Mouse (Mus musculus): ENCODE results near the gene Ptprd. TPM values are rescaled to one million over a fixed set of nuclear protein-coding genes. Genes with fewer than 3 reads are reported as not detected.

Gene Ptprd
- total and polyA plus RNA-seq, 3 experiments: not detected

DNA sequence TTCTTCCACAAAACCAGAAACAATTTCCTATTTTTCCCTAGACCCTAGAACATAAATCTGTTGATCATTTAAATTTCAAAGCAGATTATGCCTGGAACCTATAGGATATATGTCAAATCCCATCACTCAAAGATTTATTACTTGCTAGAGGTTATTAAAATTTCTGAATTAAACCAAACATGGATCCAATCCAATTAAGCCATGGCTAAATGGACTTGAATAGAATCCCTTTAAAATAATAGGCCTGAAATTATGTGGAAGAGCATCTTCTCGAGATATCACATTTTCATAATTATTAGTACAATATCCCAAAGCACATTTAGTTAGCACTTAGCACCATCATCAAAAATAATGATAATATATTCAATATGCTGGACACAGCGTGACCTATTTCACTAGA, 1792.1 kb downstream of the Ptprd start:
- Histone ChIP-seq H3K9ac (ENCODE audit: control insufficient read depth, low read depth, low read length, poor library complexity, severe bottlenecking) (no peak overlapping the region), H3K27me3 (ENCODE audit: control insufficient read depth in 1 of 2, insufficient read depth in 2 of 2, low read length in 2 of 2) (no peaks in the 10 kb centered on the region), H3K79me2 (ENCODE audit: control insufficient read depth, insufficient read depth, low read length, poor library complexity) (no peaks in the 10 kb centered on the region), H3K9me3 (replicated peaks; ENCODE audit: insufficient read depth, low read length) (no peaks in the 10 kb centered on the region), H3K27ac (ENCODE audit: control insufficient read depth, low read depth, low read length) (no peak overlapping the region), H3K36me3 (ENCODE audit: control insufficient read depth in 1 of 2, insufficient read depth in 2 of 2, low read length in 2 of 2) (no peaks in the 10 kb centered on the region), H3K4me3 (ENCODE audit: control insufficient read depth in 1 of 2, insufficient read depth in 1 of 2, low read depth in 2 of 2, low read length in 2 of 2) (no peak overlapping the region), H3K4me1 (ENCODE audit: control insufficient read depth in 1 of 2, insufficient read depth in 2 of 2, low read length in 2 of 2) (no peaks in the 10 kb centered on the region)
- TF ChIP-seq ZC3H11A (IDR thresholded peaks at IDR 0.05; ENCODE audit: low read depth, low read length) (no peak), UBTF (IDR thresholded peaks at IDR 0.05; ENCODE audit: borderline replicate concordance, insufficient read depth, low read depth, low read length) (no peak), E2F4 (IDR thresholded peaks at IDR 0.05; ENCODE audit: borderline replicate concordance, low read depth, low read length) (no peak), KAT2A (conservative IDR thresholded peaks at IDR 0.05; ENCODE audit: low read depth, low read length) (no peak), CHD2 (IDR thresholded peaks at IDR 0.05; ENCODE audit: low read length) (no peak)
- no peak for DNase-seq (ENCODE audit: low read depth, low spot score)

DNA sequence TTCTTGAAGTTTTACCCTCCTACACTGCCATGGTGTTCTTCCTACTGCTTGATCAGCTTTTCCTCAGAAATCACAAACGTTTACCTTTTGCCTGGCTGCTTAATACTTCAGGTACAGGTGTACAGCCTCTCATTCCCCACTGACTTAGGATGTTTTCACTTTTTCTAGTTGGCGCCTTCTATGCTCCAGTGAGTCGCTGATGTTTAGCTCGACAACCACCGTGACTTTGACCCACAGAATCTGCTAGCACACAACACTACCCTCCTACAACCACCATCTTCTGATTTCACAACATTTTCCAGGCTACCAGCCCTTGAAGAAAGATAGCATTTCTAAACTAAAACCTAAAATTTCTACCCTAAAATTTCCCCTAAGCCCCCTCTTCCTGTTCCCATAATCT, 1794.1 kb downstream of the Ptprd start:
- no peaks in the 10 kb centered on the region for H3K9me3 ChIP-seq (replicated peaks; ENCODE audit: insufficient read depth, low read length)
- H3K79me2 ChIP-seq (ENCODE audit: control insufficient read depth, insufficient read depth, low read length, poor library complexity): no peaks in the 10 kb centered on the region
- no peak overlapping the region for H3K27ac ChIP-seq (ENCODE audit: control insufficient read depth, low read depth, low read length)
- H3K27me3 ChIP-seq (ENCODE audit: control insufficient read depth in 1 of 2, insufficient read depth in 2 of 2, low read length in 2 of 2): no peaks in the 10 kb centered on the region
- H3K4me3 ChIP-seq (ENCODE audit: control insufficient read depth in 1 of 2, insufficient read depth in 1 of 2, low read depth in 2 of 2, low read length in 2 of 2): no peak overlapping the region
- no peak overlapping the region for H3K9ac ChIP-seq (ENCODE audit: control insufficient read depth, low read depth, low read length, poor library complexity, severe bottlenecking)
- no peak for TF ChIP-seq NELFE (IDR thresholded peaks at IDR 0.05; ENCODE audit: low read depth, low read length)
- TF ChIP-seq HCFC1 (IDR thresholded peaks at IDR 0.05; ENCODE audit: low read depth, low read length): no peak
- no peak for TF ChIP-seq MEF2A (IDR thresholded peaks at IDR 0.05; ENCODE audit: extremely low read depth, insufficient replicate concordance, low read depth, low read length, poor library complexity, severe bottlenecking)
- no peak for TF ChIP-seq MXI1 (IDR thresholded peaks at IDR 0.05; ENCODE audit: low read depth, low read length)
- TF ChIP-seq TBP (IDR thresholded peaks at IDR 0.05; ENCODE audit: low read depth, low read length): no peak
- no peak for TF ChIP-seq TCF12 (IDR thresholded peaks at IDR 0.05; ENCODE audit: low read depth, low read length)
- TF ChIP-seq SIN3A (IDR thresholded peaks at IDR 0.05; ENCODE audit: low read length): no peak
- TF ChIP-seq POLR2A (IDR thresholded peaks at IDR 0.05; ENCODE audit: control insufficient read depth in 1 of 2, insufficient read depth in 1 of 2, low read depth in 1 of 2, low read length in 2 of 2, poor library complexity in 1 of 2): no peak
- no peak for TF ChIP-seq POLR2AphosphoS5 (IDR thresholded peaks at IDR 0.05; ENCODE audit: borderline replicate concordance, low read depth, low read length)
- TF ChIP-seq KAT2A (conservative IDR thresholded peaks at IDR 0.05; ENCODE audit: low read depth, low read length): no peak
- no peak for TF ChIP-seq MAFK (IDR thresholded peaks at IDR 0.05; ENCODE audit: borderline replicate concordance, low read depth, low read length)
- TF ChIP-seq TAL1 (IDR thresholded peaks at IDR 0.05; ENCODE audit: low read length): no peak
- TF ChIP-seq ZKSCAN1 (IDR thresholded peaks at IDR 0.05; ENCODE audit: low read depth, low read length): no peak
- no peak for TF ChIP-seq NRF1 (IDR thresholded peaks at IDR 0.05; ENCODE audit: insufficient read depth, low read depth, low read length, poor library complexity, severe bottlenecking)
- no peaks in the 10 kb centered on the region for H3K36me3 ChIP-seq (ENCODE audit: control insufficient read depth in 1 of 2, insufficient read depth in 2 of 2, low read length in 2 of 2)
- no peak for DNase-seq (ENCODE audit: low read depth, low spot score)
- no peaks in the 10 kb centered on the region for H3K4me1 ChIP-seq (ENCODE audit: control insufficient read depth in 1 of 2, insufficient read depth in 2 of 2, low read length in 2 of 2)

Measured in MEL (cell line).